Mouse (Mus musculus): ENCODE results near the gene Grb7.

- no peak for TF ChIP-seq CTCF (IDR thresholded peaks at IDR 0.05; ENCODE audit: low read depth, low read length)
- no peak for TF ChIP-seq TAL1 (conservative IDR thresholded peaks at IDR 0.05; ENCODE audit: low read depth, low read length)
- TF ChIP-seq GATA1 (IDR thresholded peaks at IDR 0.05; ENCODE audit: borderline replicate concordance, low read length): no peak
Observed at GRCm38 (mm10) chr11:98497388-98498288, 51.4 kb downstream of the Grb7 start.
